Mouse (Mus musculus) spleen, adult 2 months (tissue): ENCODE measurements around the gene Hist1h3d.
A peak's percentile ranks its signal among the peaks of the same experiment; 100 is the strongest.

Experiments
- CTCF ChIP-seq: fragments of 200-500 bp; IDR thresholded peaks from 2 replicates; pipeline ENCODE4 v1.5.1; 2011; ENCODE audit warnings: mild to moderate bottlenecking, inconsistent platforms; ENCODE audit not compliant: insufficient read depth, insufficient read length, insufficient replicate concordance; ENCODE audit errors: extremely low read depth
- POLR2A ChIP-seq: fragments of 200-500 bp; IDR thresholded peaks from 2 replicates; pipeline ENCODE4 v1.6.1; 2011; ENCODE audit warnings: low read depth, low read length, inconsistent platforms

DNA sequence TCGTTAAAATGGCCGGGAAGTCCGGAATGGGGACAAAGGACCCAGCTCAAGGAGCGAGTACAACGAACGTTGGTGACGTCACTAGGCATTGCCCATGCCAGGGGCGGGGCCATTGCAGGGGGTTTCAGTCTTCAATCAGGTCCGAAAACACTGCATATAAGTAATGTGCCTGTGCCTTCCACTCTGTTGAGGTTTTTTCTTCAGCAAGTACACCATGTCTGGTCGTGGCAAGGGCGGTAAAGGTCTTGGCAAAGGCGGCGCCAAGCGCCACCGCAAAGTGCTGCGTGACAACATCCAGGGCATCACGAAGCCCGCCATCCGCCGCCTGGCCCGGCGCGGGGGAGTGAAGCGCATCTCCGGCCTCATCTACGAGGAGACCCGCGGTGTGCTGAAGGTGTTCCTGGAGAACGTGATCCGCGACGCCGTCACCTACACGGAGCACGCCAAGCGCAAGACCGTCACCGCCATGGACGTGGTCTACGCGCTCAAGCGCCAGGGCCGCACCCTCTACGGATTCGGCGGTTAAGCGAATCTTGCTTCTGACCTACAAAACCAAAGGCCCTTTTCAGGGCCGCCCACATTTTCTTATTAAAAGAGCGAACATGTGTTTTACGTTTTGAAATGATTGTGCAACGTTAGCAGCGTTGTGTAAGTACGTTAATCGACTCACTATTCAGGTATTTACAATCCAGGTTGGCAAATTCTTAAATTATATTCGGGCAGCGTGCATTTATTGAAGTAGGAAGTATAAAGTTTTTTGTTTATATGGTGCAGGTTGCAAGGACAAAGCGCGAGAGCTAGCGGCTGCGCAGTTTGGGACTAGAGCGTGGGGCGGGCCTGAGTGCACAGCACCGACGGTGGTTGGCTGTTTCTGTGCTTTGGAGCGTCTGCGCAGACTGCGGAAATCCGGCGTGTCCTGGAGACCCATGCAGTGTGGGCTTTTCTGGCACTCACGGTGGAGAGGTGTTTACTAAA is 44.4 kb upstream of the Hist1h3d start, which contains the start of gene Hist1h4h:
- TF ChIP-seq POLR2A, result peak; percentile 99
- no peak for TF ChIP-seq CTCF
